Mouse (Mus musculus): Measurements from ENCODE around the gene Ppfia4. TPM values are rescaled to one million over a fixed set of nuclear protein-coding genes. Genes with fewer than 3 reads are reported as not detected.

The Ppfia4 gene
- polyA plus RNA-seq, 2 experiments = 1.1 to 1.2 TPM

DNA sequence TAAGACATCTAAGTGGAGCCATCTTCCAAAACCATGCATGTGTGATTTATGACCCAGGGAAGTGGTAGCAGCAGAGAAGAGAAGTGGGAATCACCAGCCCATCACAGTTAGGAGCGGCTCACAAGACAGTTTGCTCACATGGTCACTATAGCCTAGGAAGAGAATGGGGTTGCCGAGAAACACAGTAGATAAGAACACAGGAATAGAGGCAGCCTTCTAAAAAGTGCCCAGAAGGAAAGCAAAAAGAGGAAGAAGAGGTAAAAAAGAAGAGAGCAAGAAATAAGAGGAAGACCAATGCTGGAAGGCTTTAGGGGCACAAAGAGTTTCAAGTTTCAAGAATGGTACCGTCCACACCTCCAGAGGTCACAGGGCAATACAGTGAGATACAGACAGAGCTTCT is 50.4 kb downstream of the Ppfia4 start:
- Histone ChIP-seq H3K4me1 (replicated peaks; ENCODE audit: control insufficient read depth in 2 of 2, insufficient read depth in 2 of 2, low read length in 1 of 2) (no peaks in the 10 kb centered on the region; a peak in 1 of 4 replicates), H3K9ac (replicated peaks) (no peak overlapping the region), H3K36me3 (replicated peaks; ENCODE audit: control insufficient read depth, insufficient read depth, low read depth) (no peaks in the 10 kb centered on the region), H3K9me3 (ENCODE audit: control insufficient read depth, low read length) (no peaks in the 10 kb centered on the region), H3K4me3 (ENCODE audit: insufficient read depth in 1 of 2, low read depth in 2 of 2, low read length in 2 of 2) (no peak overlapping the region), H3K4me2 (ENCODE audit: low read depth) (no peak overlapping the region), H3K27me3 (ENCODE audit: control insufficient read depth, insufficient read depth, low read length) (no peaks in the 10 kb centered on the region), H3K27ac (no peak overlapping the region)
- TF ChIP-seq EP300 (IDR thresholded peaks at IDR 0.05; ENCODE audit: low read depth) (no peak), CTCF (IDR thresholded peaks at IDR 0.05; ENCODE audit: low read depth) (no peak)
- ATAC-seq (ENCODE audit: insufficient read depth) (no peak), DNase-seq (ENCODE audit: low read depth in 3 of 3, low spot score in 3 of 3) (no peak)
- 12% methylated on average over 3 of the region's 3 CpGs for WGBS (ENCODE audit: insufficient replicate concordance)

DNA sequence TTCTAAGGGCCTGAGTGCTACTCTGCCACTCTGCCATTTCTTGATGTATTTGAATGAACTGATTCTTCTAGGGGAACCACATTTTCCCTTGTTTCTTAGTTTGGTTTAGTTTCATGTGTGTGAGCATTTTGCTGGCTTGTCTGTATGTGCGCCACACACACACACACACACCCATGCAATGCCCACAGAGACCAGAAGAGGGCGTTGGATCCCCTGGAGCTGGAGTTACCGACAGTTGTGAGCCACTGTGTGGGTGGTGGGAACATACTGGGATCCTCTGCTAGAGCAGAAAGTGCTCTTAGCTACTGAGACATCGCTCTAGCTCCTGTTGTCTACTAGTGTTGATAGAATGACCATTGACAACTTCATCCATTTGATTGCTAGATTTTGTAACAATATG is 51.2 kb downstream of the Ppfia4 start:
- Histone ChIP-seq H3K4me2 (ENCODE audit: low read depth) (no peak overlapping the region), H3K27ac (no peak overlapping the region), H3K4me1 (replicated peaks; ENCODE audit: control insufficient read depth in 2 of 2, insufficient read depth in 2 of 2, low read length in 1 of 2) (no peaks in the 10 kb centered on the region; a peak in 1 of 4 replicates), H3K36me3 (replicated peaks; ENCODE audit: control insufficient read depth, insufficient read depth, low read depth) (no peaks in the 10 kb centered on the region), H3K27me3 (ENCODE audit: control insufficient read depth, insufficient read depth, low read length) (no peaks in the 10 kb centered on the region), H3K9ac (replicated peaks) (no peak overlapping the region), H3K4me3 (ENCODE audit: insufficient read depth in 1 of 2, low read depth in 2 of 2, low read length in 2 of 2) (no peak overlapping the region), H3K9me3 (ENCODE audit: control insufficient read depth, low read length) (no peaks in the 10 kb centered on the region)
- TF ChIP-seq CTCF (IDR thresholded peaks at IDR 0.05; ENCODE audit: low read depth) = peak; percentile 40
- no peak for TF ChIP-seq EP300 (IDR thresholded peaks at IDR 0.05; ENCODE audit: low read depth)
- no peak for ATAC-seq (ENCODE audit: insufficient read depth)
- DNase-seq (ENCODE audit: low read depth in 3 of 3, low spot score in 3 of 3) = no peak
- WGBS (ENCODE audit: insufficient replicate concordance) = 59% methylated on average over 4 of the region's 4 CpGs

DNA sequence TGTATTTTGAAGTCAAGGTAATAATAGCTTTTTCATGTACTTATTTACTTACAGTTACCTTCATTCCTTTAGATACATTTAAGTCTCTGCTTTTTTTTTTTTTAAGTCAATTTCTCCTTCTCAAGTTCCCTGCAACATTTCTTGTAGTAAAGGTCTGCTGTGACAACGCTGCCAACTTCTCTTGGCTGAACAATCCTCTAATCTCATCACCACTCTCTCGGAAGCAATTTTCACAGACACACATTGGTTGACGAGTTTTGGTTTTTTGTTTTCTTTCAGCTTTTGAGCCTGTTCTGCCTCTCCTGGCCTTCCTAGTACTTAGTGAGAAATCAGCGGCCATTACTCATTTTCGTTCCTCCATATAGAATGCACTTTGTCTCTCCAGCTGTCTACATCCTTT is 52.6 kb downstream of the Ppfia4 start:
- Histone ChIP-seq H3K4me3 (ENCODE audit: insufficient read depth in 1 of 2, low read depth in 2 of 2, low read length in 2 of 2) (no peak overlapping the region), H3K36me3 (replicated peaks; ENCODE audit: control insufficient read depth, insufficient read depth, low read depth) (no peaks in the 10 kb centered on the region), H3K27me3 (ENCODE audit: control insufficient read depth, insufficient read depth, low read length) (no peaks in the 10 kb centered on the region), H3K27ac (no peak overlapping the region), H3K9me3 (ENCODE audit: control insufficient read depth, low read length) (no peaks in the 10 kb centered on the region), H3K4me2 (ENCODE audit: low read depth) (no peak overlapping the region), H3K4me1 (replicated peaks; ENCODE audit: control insufficient read depth in 2 of 2, insufficient read depth in 2 of 2, low read length in 1 of 2) (no peaks in the 10 kb centered on the region; a peak in 1 of 4 replicates), H3K9ac (replicated peaks) (no peak overlapping the region)
- DNase-seq (ENCODE audit: low read depth in 3 of 3, low spot score in 3 of 3) = no peak
- WGBS (ENCODE audit: insufficient replicate concordance) = 62% methylated on average over 5 of the region's 5 CpGs
- no peak for ATAC-seq (ENCODE audit: insufficient read depth)
- TF ChIP-seq CTCF (IDR thresholded peaks at IDR 0.05; ENCODE audit: low read depth) = no peak
- no peak for TF ChIP-seq EP300 (IDR thresholded peaks at IDR 0.05; ENCODE audit: low read depth)

DNA sequence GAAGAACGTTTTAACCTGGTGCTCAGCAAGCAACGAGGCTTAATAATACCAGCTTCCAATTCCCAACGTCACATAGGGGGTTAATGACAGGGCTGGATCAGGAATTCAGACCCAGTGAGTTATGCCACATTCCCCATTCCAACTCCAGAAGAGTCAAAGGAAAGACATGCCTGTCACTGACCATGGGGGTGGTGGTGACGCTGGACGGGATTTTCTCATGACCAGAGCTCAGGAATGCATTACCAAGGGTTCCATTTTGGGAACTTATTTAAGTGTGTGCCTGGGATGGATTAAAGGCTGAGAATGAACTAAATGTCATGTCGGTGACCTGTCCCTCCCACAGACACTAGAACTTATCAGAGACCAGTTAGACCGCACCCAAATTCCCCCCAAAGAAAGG is 55.9 kb downstream of the Ppfia4 start:
- no peak overlapping the region for H3K4me3 ChIP-seq (ENCODE audit: insufficient read depth in 1 of 2, low read depth in 2 of 2, low read length in 2 of 2)
- no peaks in the 10 kb centered on the region; a peak in 1 of 4 replicates for H3K4me1 ChIP-seq (replicated peaks; ENCODE audit: control insufficient read depth in 2 of 2, insufficient read depth in 2 of 2, low read length in 1 of 2)
- H3K36me3 ChIP-seq (replicated peaks; ENCODE audit: control insufficient read depth, insufficient read depth, low read depth) = no peaks in the 10 kb centered on the region
- TF ChIP-seq EP300 (IDR thresholded peaks at IDR 0.05; ENCODE audit: low read depth) (no peak), CTCF (IDR thresholded peaks at IDR 0.05; ENCODE audit: low read depth) (no peak)
- WGBS (ENCODE audit: insufficient replicate concordance) = 61% methylated on average over 7 of the region's 7 CpGs
- DNase-seq (ENCODE audit: low read depth in 3 of 3, low spot score in 3 of 3) (no peak), ATAC-seq (ENCODE audit: insufficient read depth) (no peak)
- no peak overlapping the region for H3K4me2 ChIP-seq (ENCODE audit: low read depth)
- no peak overlapping the region for H3K9ac ChIP-seq (replicated peaks)
- H3K9me3 ChIP-seq (ENCODE audit: control insufficient read depth, low read length) = no peaks in the 10 kb centered on the region
- no peaks in the 10 kb centered on the region for H3K27me3 ChIP-seq (ENCODE audit: control insufficient read depth, insufficient read depth, low read length)
- H3K27ac ChIP-seq = no peak overlapping the region

DNA sequence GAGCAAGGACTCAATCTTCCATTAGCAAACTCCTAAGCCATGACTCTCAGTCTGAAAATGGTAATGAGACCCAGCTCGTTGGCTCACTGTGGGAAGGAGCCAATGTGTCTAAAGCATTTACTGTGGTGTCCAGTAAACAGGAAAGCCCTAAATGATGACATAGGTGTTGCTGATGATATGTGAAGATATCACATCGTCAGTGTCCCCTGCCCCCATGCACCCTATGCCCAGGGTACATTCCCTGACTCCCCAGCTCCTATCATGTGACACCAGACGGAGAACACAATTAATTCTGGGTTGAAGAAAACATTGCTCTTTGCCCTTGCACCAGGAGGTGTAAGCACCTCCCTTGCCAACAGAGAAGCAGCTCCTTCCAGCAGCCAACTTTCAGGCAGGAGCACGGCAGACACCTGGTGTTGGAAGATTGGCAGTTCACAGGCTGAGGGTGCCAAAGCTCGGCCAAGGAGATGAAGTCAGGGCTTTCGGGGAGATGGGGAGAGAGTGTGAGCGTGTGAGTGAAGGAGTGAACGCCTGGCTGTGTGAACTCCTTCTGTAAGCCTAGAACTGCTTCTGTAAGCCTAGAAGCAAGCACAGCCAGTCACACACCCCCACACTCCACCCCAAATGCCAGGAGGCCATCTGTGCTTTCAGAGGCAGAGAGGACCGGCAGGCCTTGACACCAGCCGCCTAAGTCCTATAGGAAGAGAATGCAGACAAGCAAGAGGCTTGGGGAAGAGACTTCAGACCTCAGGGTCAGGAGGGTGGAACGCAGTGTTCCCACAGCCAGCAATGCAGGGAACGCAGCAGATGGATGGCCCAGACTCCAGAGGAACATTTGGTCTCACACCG is 56.9 kb downstream of the Ppfia4 start:
- ATAC-seq (ENCODE audit: insufficient read depth) = no peak
- H3K4me3 ChIP-seq (ENCODE audit: insufficient read depth in 1 of 2, low read depth in 2 of 2, low read length in 2 of 2) = no peak overlapping the region
- H3K36me3 ChIP-seq (replicated peaks; ENCODE audit: control insufficient read depth, insufficient read depth, low read depth) = no peaks in the 10 kb centered on the region
- no peaks in the 10 kb centered on the region for H3K9me3 ChIP-seq (ENCODE audit: control insufficient read depth, low read length)
- no peak overlapping the region for H3K27ac ChIP-seq
- DNase-seq (ENCODE audit: low read depth in 3 of 3, low spot score in 3 of 3) = no peak
- WGBS (ENCODE audit: insufficient replicate concordance) = 57% methylated on average over 13 of the region's 13 CpGs
- H3K4me1 ChIP-seq (replicated peaks; ENCODE audit: control insufficient read depth in 2 of 2, insufficient read depth in 2 of 2, low read length in 1 of 2) = no peaks in the 10 kb centered on the region; a peak in 1 of 4 replicates
- no peak overlapping the region for H3K9ac ChIP-seq (replicated peaks)
- H3K27me3 ChIP-seq (ENCODE audit: control insufficient read depth, insufficient read depth, low read length) = no peaks in the 10 kb centered on the region
- no peak for TF ChIP-seq EP300 (IDR thresholded peaks at IDR 0.05; ENCODE audit: low read depth)
- TF ChIP-seq CTCF (IDR thresholded peaks at IDR 0.05; ENCODE audit: low read depth) = no peak
- H3K4me2 ChIP-seq (ENCODE audit: low read depth) = no peak overlapping the region

Measured in liver, embryonic 14.5 days (tissue).